Mouse (Mus musculus): ENCODE results near the gene Kitl. TPM values are rescaled to one million over a fixed set of nuclear protein-coding genes. Genes with fewer than 3 reads are reported as not detected.

Gene Kitl
- 52.0 and 58.5 TPM in 2 replicates for polyA plus RNA-seq (2021; fragmentation: Nextera tagmentation)
- long read RNA-seq, experiment 1, full-length matches to known transcripts = 61 of 84 reads
- long read RNA-seq, experiment 1, partial matches to known transcripts = 0 of 84 reads
- long read RNA-seq, experiment 1, other reads (novel, unspliced or antisense) = 23 of 84 reads
- long read RNA-seq, experiment 2, full-length matches to known transcripts = 31 of 49 reads
- long read RNA-seq, experiment 2, partial matches to known transcripts = 3 of 49 reads
- long read RNA-seq, experiment 2, other reads (novel, unspliced or antisense) = 15 of 49 reads

DNA sequence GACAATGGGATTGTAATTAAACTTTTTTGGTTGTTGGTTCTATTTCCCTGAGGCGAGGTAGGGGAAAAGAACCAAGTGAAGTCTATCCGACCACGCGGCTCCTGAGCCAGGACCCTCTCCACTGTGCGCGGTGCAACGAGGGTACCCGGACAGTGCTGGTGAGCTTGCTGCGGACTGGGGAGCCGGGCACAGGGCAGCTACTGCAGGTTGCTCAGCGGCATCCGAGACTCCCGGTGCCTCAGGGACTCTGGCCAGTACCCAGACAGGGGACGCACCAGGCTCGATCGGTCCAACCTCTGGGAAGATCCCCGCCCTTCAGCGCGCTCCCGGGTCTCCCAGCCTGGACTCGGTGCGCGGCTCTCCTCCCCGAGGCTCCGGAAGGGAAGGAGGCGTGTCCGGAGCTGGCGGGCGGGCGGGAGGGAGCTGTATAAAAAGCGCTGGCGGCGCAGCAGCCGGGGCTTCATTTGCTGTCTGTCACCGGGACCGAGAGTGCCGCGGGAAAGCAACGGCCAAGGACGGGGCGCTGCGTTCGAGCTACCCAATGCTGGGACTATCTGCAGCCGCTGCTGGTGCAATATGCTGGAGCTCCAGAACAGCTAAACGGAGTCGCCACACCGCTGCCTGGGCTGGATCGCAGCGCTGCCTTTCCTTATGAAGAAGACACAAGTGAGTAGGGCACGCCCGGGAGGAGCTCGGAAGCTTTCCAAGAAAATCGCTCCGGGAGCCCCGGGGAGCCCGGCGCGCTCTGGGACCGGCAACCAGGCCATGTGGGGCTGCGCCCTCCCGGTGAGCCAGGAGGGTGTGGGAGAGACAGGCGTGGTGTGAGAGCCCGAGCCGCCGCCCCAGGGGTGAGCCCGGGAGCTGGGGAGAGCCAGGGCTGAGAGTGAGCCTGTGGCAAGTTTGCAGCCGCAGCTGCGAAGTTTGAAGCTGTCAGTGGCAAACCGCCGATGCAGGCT, at the start of gene Kitl:
TSS of gene Kitl (plus strand) at position 261 of the 956 bp plus-strand sequence.

All from left cerebral cortex, adult 6 months (tissue).